Mouse (Mus musculus) stomach, embryonic 14.5 days (tissue): ENCODE data around the gene Zfp710. TPM values are rescaled to one million over a fixed set of nuclear protein-coding genes. Genes with fewer than 3 reads are reported as not detected.
A peak's percentile ranks its signal among the peaks of the same experiment; 100 is the strongest.
"Not testable (repeated sequence)": the region's sequence is repeated elsewhere in the genome, so short reads cannot be mapped to it uniquely, and the experiment has no call there.

ENCODE experiments used
- ATAC-seq: fragments of 200-750 bp; cut with Nextera tagmentation; 2 replicates; pipeline ENCODE4 v1.8.0; 2017; ENCODE audit warnings: low read depth, moderate TSS enrichment; ENCODE audit not compliant: insufficient number of reproducible peaks, insufficient read depth, low FRiP score
- H3K27ac ChIP-seq: fragments of 300-500 bp; sonication (generic); 2 replicates; pipeline ENCODE4 v1.5.1; 2014; ENCODE audit warnings: mild to moderate bottlenecking, low read length, moderate library complexity, mixed read lengths
- H3K27me3 ChIP-seq: fragments of 300-500 bp; sonication (generic); 2 replicates; pipeline ENCODE4 v1.6.1; 2014; ENCODE audit warnings: low read length, control low read depth, mixed read lengths; ENCODE audit not compliant: control insufficient read depth, insufficient read depth
- H3K36me3 ChIP-seq: fragments of 300-500 bp; sonication (generic); 2 replicates; pipeline ENCODE4 v1.6.1; 2014; ENCODE audit warnings: mild to moderate bottlenecking, control low read depth, low read length, moderate library complexity, mixed read lengths; ENCODE audit not compliant: control insufficient read depth, insufficient read depth
- H3K4me1 ChIP-seq: fragments of 300-500 bp; sonication (generic); 2 replicates; pipeline ENCODE4 v1.6.1; 2014; ENCODE audit warnings: low read length, control low read depth, mixed read lengths; ENCODE audit not compliant: control insufficient read depth, insufficient read depth
- H3K4me2 ChIP-seq: fragments of 300-500 bp; sonication (generic); replicated peaks from 2 replicates; pipeline ENCODE4 v1.6.1; 2014; ENCODE audit warnings: low read depth, low read length, control low read depth
- H3K4me3 ChIP-seq: fragments of 300-500 bp; sonication (generic); 2 replicates; pipeline ENCODE4 v1.5.1; 2014; ENCODE audit warnings: low read depth, low read length, control low read depth
- H3K9ac ChIP-seq: fragments of 300-500 bp; sonication (generic); replicated peaks from 2 replicates; pipeline ENCODE4 v1.6.1; 2014; ENCODE audit warnings: low read depth, mild to moderate bottlenecking, control low read depth, low read length, moderate library complexity, mixed read lengths
- H3K9me3 ChIP-seq: fragments of 300-500 bp; sonication (generic); 2 replicates; pipeline ENCODE4 v1.6.1; 2016; ENCODE audit warnings: low read depth, low read length, control low read depth; ENCODE audit not compliant: control insufficient read depth
- WGBS: fragments of 180-500 bp; shearing (Covaris S2); extraction: QIAGEN DNeasy Blood & Tissue Kit; methylation state at CpG from one replicate; pipeline ENCODE4 v1.1.7; 2014; 5-methylcytosine and 5-hydroxymethylcytosine counted together
- polyA plus RNA-seq: library from polyadenylated mRNA; unstranded; fragments of >200 nt; fragmentation: Nextera tagmentation; extraction: Ambion mirVana; gene quantifications from 2 replicates; pipeline ENCODE4 v1.2.1, GENCODE M21; 2014

Zfp710 gene
- polyA plus RNA-seq, 1 experiment from 2014 or later, result 16.4 TPM

GRCm38 (mm10) chr7:80116158-80116557 is 91.5 kb downstream of the Zfp710 start:
- H3K4me3 ChIP-seq, result peak overlapping the region; percentile 98
- no peak for ATAC-seq
- H3K9ac ChIP-seq, result no peak overlapping the region
- H3K36me3 ChIP-seq, result no peaks in the 10 kb centered on the region; the same call in 1 of the 2 replicates
- H3K27ac ChIP-seq, result no peak overlapping the region
- H3K27me3 ChIP-seq, result no peaks in the 10 kb centered on the region
- peak overlapping the region; percentile 93; the same call in 1 of the 2 replicates for H3K4me2 ChIP-seq
- WGBS, result 72% methylated on average over 2 of the region's 2 CpGs
- peaks cover 23% of the 10 kb centered on the region for H3K4me1 ChIP-seq
- H3K9me3 ChIP-seq, result no peaks in the 10 kb centered on the region

DNA sequence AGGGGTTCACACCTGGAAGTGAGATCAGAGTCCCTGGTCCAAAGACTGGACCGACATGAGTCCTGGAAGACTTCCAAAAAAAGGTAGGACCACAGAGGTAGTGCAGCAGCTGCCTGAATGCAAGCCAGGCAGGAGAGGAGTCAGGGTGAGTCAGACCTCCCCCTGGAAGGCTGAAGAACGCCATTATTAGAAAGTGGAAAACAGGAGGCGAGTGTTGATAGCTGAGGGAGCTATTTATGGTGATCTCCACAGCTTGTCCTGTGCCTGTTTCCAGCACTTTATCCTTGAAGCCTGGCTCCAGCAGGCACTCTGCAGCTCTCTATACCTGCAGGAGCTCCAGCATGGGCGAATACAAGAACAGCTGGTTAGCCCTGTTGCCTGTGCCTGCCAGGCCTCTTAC is 94.6 kb downstream of the Zfp710 start:
- no peak overlapping the region for H3K9ac ChIP-seq
- H3K4me1 ChIP-seq, result peaks cover 5% of the 10 kb centered on the region; the same call in 1 of the 2 replicates
- H3K36me3 ChIP-seq, result no peaks in the 10 kb centered on the region
- no peak for ATAC-seq
- no peaks in the 10 kb centered on the region for H3K9me3 ChIP-seq
- no peak overlapping the region for H3K4me2 ChIP-seq
- no peak overlapping the region for H3K4me3 ChIP-seq
- H3K27me3 ChIP-seq, result no peaks in the 10 kb centered on the region
- H3K27ac ChIP-seq, result no peak overlapping the region
- WGBS, result 72% methylated on average over 4 of the region's 4 CpGs

GRCm38 (mm10) chr7:80121083-80121482 is 96.5 kb downstream of the Zfp710 start:
- peak; percentile 38; the same call in 1 of the 2 replicates for ATAC-seq
- Histone ChIP-seq H3K9me3 (no peaks in the 10 kb centered on the region), H3K4me2 (no peak overlapping the region), H3K4me1 (peaks cover 2% of the 10 kb centered on the region; the same call in 1 of the 2 replicates), H3K4me3 (no peak overlapping the region), H3K9ac (no peak overlapping the region), H3K27ac (0 out of 2 replicates have a peak overlapping the region, but pooled peaks have one; percentile 44), H3K36me3 (no peaks in the 10 kb centered on the region), H3K27me3 (no peaks in the 10 kb centered on the region)
- WGBS, result 49% methylated on average over 5 of the region's 5 CpGs

- H3K27ac ChIP-seq, result no peak overlapping the region
- WGBS, result 47% methylated on average over 4 of the region's 4 CpGs
- H3K27me3 ChIP-seq, result no peaks in the 10 kb centered on the region
- no peak overlapping the region for H3K4me3 ChIP-seq
- ATAC-seq, result no peak
- no peaks in the 10 kb centered on the region; the same call in 1 of the 2 replicates for H3K4me1 ChIP-seq
- H3K9ac ChIP-seq, result no peak overlapping the region
- no peak overlapping the region for H3K4me2 ChIP-seq
- no peaks in the 10 kb centered on the region for H3K36me3 ChIP-seq
- H3K9me3 ChIP-seq, result no peaks in the 10 kb centered on the region
Measured at GRCm38 (mm10) chr7:80123115-80123514, 98.5 kb downstream of the Zfp710 start.

DNA sequence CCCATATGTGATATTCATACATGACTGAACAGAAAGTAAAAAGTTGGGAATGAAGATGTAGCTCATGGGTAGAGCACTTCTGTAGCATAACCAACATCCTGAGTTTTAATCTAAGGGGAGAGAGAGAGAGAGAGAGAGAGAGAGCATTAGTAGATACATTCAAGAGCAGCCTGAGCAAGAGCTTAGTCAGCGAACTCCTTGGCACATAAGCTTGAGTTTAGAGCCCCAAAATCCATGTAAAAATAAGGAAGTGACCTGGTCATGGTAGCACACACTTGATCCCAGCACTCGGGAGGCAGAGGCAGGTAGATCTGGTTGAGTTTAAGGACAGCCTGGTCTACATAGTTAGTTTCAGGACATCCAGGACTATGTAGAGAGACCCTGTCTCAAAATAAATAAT is 99.1 kb downstream of the Zfp710 start:
- Histone ChIP-seq H3K9me3 (no peaks in the 10 kb centered on the region), H3K4me2 (no peak overlapping the region), H3K36me3 (no peaks in the 10 kb centered on the region), H3K27ac (no peak overlapping the region), H3K9ac (no peak overlapping the region), H3K4me1 (no peaks in the 10 kb centered on the region; the same call in 1 of the 2 replicates), H3K4me3 (no peak overlapping the region), H3K27me3 (no peaks in the 10 kb centered on the region)
- WGBS, result 85% methylated on average over 2 of the region's 2 CpGs
- ATAC-seq, result no peak

- no peaks in the 10 kb centered on the region for H3K9me3 ChIP-seq
- H3K27me3 ChIP-seq, result no peaks in the 10 kb centered on the region
- ATAC-seq, result 0 out of 2 replicates have a peak, but pooled peaks have one; percentile 17
- no peaks in the 10 kb centered on the region for H3K36me3 ChIP-seq
- peaks cover under 1% of the 10 kb centered on the region; the same call in 1 of the 2 replicates for H3K4me1 ChIP-seq
- H3K27ac ChIP-seq, result no peak overlapping the region
- H3K4me2 ChIP-seq, result no peak overlapping the region
- 54% methylated on average over 4 of the region's 4 CpGs for WGBS
- H3K9ac ChIP-seq, result no peak overlapping the region; the same call in 1 of the 2 replicates
- H3K4me3 ChIP-seq, result no peak overlapping the region
Measured at GRCm38 (mm10) chr7:80129278-80129677, 104.7 kb downstream of the Zfp710 start.

DNA sequence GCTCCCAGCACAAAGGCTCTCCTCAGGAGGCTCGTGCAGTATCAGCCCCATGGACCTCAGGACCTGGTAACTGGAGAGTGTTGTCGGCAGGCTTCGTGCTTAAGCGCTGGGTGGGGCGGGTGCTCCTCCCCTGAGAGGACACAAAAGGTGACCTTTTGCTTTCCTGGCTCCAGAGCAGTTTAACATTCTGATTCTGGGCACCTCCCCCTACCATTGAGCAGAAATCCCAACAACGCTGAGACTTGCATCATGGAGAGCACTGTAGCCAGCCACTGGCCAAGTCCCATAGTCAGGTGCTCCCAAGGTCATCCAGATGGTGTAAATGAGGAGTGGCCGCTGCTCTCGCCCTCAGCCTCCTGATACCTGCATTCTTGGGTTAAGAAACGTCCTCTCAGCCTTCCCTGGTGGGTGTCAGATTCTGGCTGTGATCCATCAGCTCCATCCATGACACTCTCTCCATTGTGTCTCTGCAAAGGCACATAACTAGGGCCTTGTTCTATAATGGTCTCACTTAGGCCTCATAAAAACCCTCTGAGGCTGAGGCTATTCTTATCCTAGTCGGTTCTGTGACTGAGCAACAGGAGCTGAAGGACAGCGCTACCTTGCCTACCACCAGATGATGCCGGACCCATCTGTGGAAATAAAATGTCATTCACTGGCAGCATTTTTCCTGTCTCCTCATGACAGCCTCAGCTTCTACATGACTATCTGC is 105.9 kb downstream of the Zfp710 start:
- WGBS, result 42% methylated on average over 12 of the region's 12 CpGs
- ATAC-seq, result 0 out of 2 replicates have a peak, but pooled peaks have one; percentile 57
- peaks cover 4% of the 10 kb centered on the region; the same call in 1 of the 2 replicates for H3K4me1 ChIP-seq

DNA sequence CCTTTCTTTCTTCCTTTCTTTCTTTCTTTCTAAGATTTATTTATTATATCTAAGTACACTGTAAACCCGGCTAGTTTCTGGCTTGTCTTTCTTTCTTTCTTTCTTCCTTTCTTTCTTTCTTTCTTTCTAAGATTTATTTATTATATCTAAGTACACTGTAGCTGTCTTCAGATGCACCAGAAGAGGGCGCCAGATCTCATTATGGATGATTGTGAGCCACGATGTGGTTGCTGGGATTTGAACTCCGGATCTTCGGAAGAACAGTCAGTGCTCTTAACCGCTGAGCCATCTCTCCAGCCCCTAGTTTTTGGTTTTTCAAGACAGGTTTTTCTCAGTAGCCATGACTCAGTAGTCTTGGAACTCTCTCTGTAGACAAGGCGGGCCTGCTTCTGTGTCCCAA is 106.7 kb downstream of the Zfp710 start:
- H3K9ac ChIP-seq, H3K4me1 ChIP-seq, H3K9me3 ChIP-seq, H3K4me3 ChIP-seq, ATAC-seq, H3K27ac ChIP-seq, H3K27me3 ChIP-seq, H3K36me3 ChIP-seq, H3K4me2 ChIP-seq: not testable (repeated sequence)
- WGBS, result 67% methylated on average over 7 of the region's 7 CpGs

More for the DNA sequence above, 105.9 kb downstream of the Zfp710 start:
- no peaks in the 10 kb centered on the region for H3K36me3 ChIP-seq
- peak overlapping the region; percentile 61; the same call in 1 of the 2 replicates for H3K27ac ChIP-seq
- no peak overlapping the region for H3K9ac ChIP-seq
- H3K27me3 ChIP-seq, result no peaks in the 10 kb centered on the region
- H3K9me3 ChIP-seq, result no peaks in the 10 kb centered on the region
- no peak overlapping the region for H3K4me3 ChIP-seq
- H3K4me2 ChIP-seq, result no peak overlapping the region
